Mouse (Mus musculus) liver, adult 2 months (tissue): ENCODE measurements around the gene Tcf7. TPM values are rescaled to one million over a fixed set of nuclear protein-coding genes. Genes with fewer than 3 reads are reported as not detected.
A peak's percentile ranks its signal among the peaks of the same experiment; 100 is the strongest.

ENCODE experiments used
- DNase-seq: peaks from one replicate; pipeline ENCODE4 v3.0.0-alpha.2; 2011; ENCODE audit warnings: low read depth, low spot score; ENCODE audit errors: extremely low read depth
- H3K27ac ChIP-seq: fragments of 200-500 bp; replicated peaks from 2 replicates; pipeline ENCODE4 v1.5.1; 2012; ENCODE audit warnings: low read depth, mild to moderate bottlenecking, control low read depth, inconsistent platforms, low read length; ENCODE audit not compliant: insufficient read depth
- H3K27me3 ChIP-seq: fragments of 200-500 bp; 2 replicates; pipeline ENCODE4 v1.6.1; 2012; ENCODE audit warnings: mild to moderate bottlenecking, moderate library complexity, low read length, inconsistent platforms; ENCODE audit not compliant: control insufficient read depth, insufficient read depth
- H3K36me3 ChIP-seq: fragments of 200-500 bp; 2 replicates; pipeline ENCODE4 v1.6.1; 2012; ENCODE audit warnings: low read length, inconsistent platforms; ENCODE audit not compliant: control insufficient read depth, insufficient read depth
- H3K4me1 ChIP-seq: fragments of 200-500 bp; 2 replicates; pipeline ENCODE4 v1.6.1; 2011; ENCODE audit warnings: low read length; ENCODE audit not compliant: control insufficient read depth, insufficient read depth
- H3K4me3 ChIP-seq: fragments of 200-500 bp; 2 replicates; pipeline ENCODE4 v1.5.1; 2011; ENCODE audit warnings: low read depth, mild to moderate bottlenecking, control low read depth, low read length, moderate library complexity; ENCODE audit not compliant: insufficient read depth
- H3K79me2 ChIP-seq: fragments of 200-500 bp; 2 replicates; pipeline ENCODE4 v1.6.1; 2012; ENCODE audit warnings: inconsistent platforms, mild to moderate bottlenecking, low read length, moderate library complexity; ENCODE audit not compliant: control insufficient read depth, insufficient read depth
- H3K9ac ChIP-seq: fragments of 200-500 bp; 2 replicates; pipeline ENCODE4 v1.6.1; 2012; ENCODE audit warnings: low read depth, mild to moderate bottlenecking, control low read depth, inconsistent platforms, low read length
- CTCF ChIP-seq: fragments of 200-500 bp; IDR thresholded peaks from 2 replicates; pipeline ENCODE4 v1.5.1; 2011; ENCODE audit warnings: low read depth, low read length, control low read depth
- POLR2A ChIP-seq: fragments of 200-500 bp; IDR thresholded peaks from 2 replicates; pipeline ENCODE4 v1.6.1; 2011; ENCODE audit warnings: low read length, control low read depth; ENCODE audit not compliant: insufficient read depth; ENCODE audit errors: extremely low read depth
- WGBS: fragments of 180-500 bp; shearing (Covaris S2); methylation state at CpG from one replicate; pipeline ENCODE4 v1.1.7; 2018; 5-methylcytosine and 5-hydroxymethylcytosine counted together
- polyA plus RNA-seq: library from polyadenylated mRNA; depleted of rRNA; stranded (reverse); fragments of >200 nt; gene quantifications from 2 replicates; pipeline ENCODE4 v1.2.3, GENCODE M21; 2012
- total RNA-seq: library from RNA; depleted of rRNA; stranded (reverse); fragments of >200 nt; gene quantifications from 2 replicates; pipeline ENCODE4 v1.2.3, GENCODE M21; 2014

Tcf7 gene
- total and polyA plus RNA-seq, 2 experiments = 1.1 to 7.5 TPM

GRCm38 (mm10) chr11:52268104-52268835, 14.5 kb downstream of the Tcf7 start:
- no peaks in the 10 kb centered on the region for H3K36me3 ChIP-seq
- no peaks in the 10 kb centered on the region for H3K27me3 ChIP-seq
- H3K27ac ChIP-seq = 0 out of 2 replicates have a peak overlapping the region, but pooled peaks have one; percentile 41
- 82% methylated on average over 7 of the region's 7 CpGs for WGBS
- DNase-seq = no peak
- H3K4me3 ChIP-seq = no peak overlapping the region
- TF ChIP-seq CTCF (no peak), POLR2A (no peak)
- H3K4me1 ChIP-seq = peaks cover 4% of the 10 kb centered on the region; the same call in 1 of the 2 replicates
- H3K9ac ChIP-seq = no peak overlapping the region
- H3K79me2 ChIP-seq = no peaks in the 10 kb centered on the region

- TF ChIP-seq POLR2A (no peak), CTCF (no peak)
- Histone ChIP-seq H3K9ac (no peak overlapping the region), H3K4me1 (peaks cover 4% of the 10 kb centered on the region; the same call in 1 of the 2 replicates), H3K36me3 (no peaks in the 10 kb centered on the region), H3K79me2 (no peaks in the 10 kb centered on the region), H3K27me3 (no peaks in the 10 kb centered on the region), H3K4me3 (no peak overlapping the region), H3K27ac (no peak overlapping the region)
- DNase-seq = no peak
- 89% methylated on average over 5 of the region's 5 CpGs for WGBS
Observed at GRCm38 (mm10) chr11:52267271-52267670, 15.5 kb downstream of the Tcf7 start.

DNA sequence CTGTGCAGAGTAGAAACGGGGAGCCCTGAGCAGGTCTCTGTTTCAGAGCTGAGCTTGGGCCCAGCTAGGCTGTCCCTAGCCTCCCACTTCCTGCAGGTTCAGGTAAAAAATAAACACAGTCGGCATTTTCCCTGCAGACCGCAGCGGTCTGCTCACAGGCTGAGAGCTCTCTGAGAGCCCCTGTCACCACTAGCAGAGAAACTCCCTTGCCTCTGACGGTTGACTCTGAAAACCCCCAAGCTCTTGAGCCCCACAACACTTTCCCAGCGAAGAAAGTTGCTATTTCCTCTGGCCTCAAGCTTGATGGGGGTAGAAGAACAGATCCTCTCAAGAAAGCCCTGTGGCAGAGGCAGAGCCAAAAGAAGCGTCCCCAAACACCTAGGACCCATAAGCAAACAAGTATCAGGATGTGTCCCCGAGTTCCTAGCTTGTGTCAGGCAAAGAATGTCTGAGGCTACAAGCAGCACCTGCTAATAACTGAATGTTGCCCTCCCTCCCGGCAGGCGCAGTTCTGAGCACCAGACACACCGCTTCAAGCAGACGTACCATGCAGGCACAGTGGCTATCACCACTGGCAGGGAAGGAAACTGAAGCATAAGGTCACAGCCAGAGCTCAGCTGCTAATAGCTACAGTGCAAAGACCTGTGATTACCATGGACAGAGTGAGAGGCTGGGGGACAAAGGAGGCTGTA, 17.1 kb downstream of the Tcf7 start:
- WGBS = 78% methylated on average over 12 of the region's 12 CpGs
- Histone ChIP-seq H3K9ac (no peak overlapping the region), H3K79me2 (no peaks in the 10 kb centered on the region), H3K36me3 (no peaks in the 10 kb centered on the region), H3K4me1 (peaks cover 4% of the 10 kb centered on the region; the same call in 1 of the 2 replicates), H3K27me3 (no peaks in the 10 kb centered on the region), H3K4me3 (no peak overlapping the region), H3K27ac (no peak overlapping the region)
- TF ChIP-seq POLR2A = no peak
- no peak for TF ChIP-seq CTCF
- no peak for DNase-seq

- Histone ChIP-seq H3K36me3 (no peaks in the 10 kb centered on the region), H3K9ac (no peak overlapping the region), H3K4me1 (peaks cover 4% of the 10 kb centered on the region; the same call in 1 of the 2 replicates), H3K4me3 (no peak overlapping the region), H3K27me3 (no peaks in the 10 kb centered on the region), H3K79me2 (no peaks in the 10 kb centered on the region), H3K27ac (no peak overlapping the region)
- no peak for DNase-seq
- WGBS = 91% methylated on average over 7 of the region's 7 CpGs
- TF ChIP-seq CTCF = no peak
- TF ChIP-seq POLR2A = no peak
Observed at GRCm38 (mm10) chr11:52264871-52265270, 17.9 kb downstream of the Tcf7 start.

DNA sequence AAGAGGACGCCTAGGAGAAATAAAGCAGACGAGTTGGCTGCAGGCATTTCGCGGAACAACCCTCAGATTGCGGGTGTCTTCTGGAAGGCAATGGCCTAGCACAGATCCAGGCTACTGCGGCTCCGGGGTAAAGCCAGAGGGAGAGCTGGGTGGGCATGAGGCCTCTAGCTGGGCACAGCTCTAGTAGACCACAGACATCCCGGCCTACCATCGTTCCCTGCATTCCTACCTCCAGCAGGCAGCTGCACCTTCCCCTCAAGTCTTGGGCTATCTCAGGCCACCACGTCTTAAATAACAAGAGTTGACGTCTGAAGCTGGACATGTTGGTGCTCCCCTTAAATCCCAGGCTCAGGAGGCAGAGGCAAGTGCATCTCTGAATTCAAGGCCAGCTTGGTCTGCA, 20.5 kb downstream of the Tcf7 start:
- Histone ChIP-seq H3K4me3 (no peak overlapping the region), H3K36me3 (no peaks in the 10 kb centered on the region), H3K4me1 (peaks cover 3% of the 10 kb centered on the region; the same call in 1 of the 2 replicates), H3K9ac (no peak overlapping the region), H3K27ac (no peak overlapping the region), H3K27me3 (no peaks in the 10 kb centered on the region), H3K79me2 (no peaks in the 10 kb centered on the region)
- TF ChIP-seq CTCF = no peak
- TF ChIP-seq POLR2A = no peak
- no peak for DNase-seq
- 92% methylated on average over 11 of the region's 11 CpGs for WGBS

DNA sequence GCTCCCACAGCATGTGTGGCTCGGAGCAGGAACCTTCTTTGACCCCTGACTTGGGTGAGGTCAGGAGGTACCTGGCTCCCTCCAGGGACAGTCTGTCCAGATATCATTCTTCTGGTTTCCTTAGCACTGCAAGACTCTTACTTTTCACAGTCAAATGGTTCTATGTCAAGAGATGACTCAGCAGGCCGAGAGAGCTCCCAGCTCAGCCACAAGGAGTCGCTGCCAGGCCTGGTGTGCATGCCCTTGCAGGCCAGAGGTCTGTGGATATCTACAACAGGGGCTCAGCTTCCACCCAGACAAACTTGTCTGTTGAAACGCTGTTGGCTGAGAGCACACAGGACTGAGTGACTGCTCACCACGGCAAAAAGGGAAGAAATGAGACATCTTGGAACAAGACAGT, 20.9 kb downstream of the Tcf7 start:
- H3K27me3 ChIP-seq = no peaks in the 10 kb centered on the region
- H3K4me1 ChIP-seq = peaks cover 3% of the 10 kb centered on the region; the same call in 1 of the 2 replicates
- H3K36me3 ChIP-seq = no peaks in the 10 kb centered on the region
- H3K4me3 ChIP-seq = no peak overlapping the region
- WGBS = 49% methylated on average over 5 of the region's 5 CpGs
- no peaks in the 10 kb centered on the region for H3K79me2 ChIP-seq
- TF ChIP-seq CTCF (peak; percentile 79), POLR2A (no peak)
- no peak for DNase-seq
- no peak overlapping the region for H3K9ac ChIP-seq
- no peak overlapping the region for H3K27ac ChIP-seq
